Mouse (Mus musculus): ENCODE results near the gene Pgc.

DNA sequence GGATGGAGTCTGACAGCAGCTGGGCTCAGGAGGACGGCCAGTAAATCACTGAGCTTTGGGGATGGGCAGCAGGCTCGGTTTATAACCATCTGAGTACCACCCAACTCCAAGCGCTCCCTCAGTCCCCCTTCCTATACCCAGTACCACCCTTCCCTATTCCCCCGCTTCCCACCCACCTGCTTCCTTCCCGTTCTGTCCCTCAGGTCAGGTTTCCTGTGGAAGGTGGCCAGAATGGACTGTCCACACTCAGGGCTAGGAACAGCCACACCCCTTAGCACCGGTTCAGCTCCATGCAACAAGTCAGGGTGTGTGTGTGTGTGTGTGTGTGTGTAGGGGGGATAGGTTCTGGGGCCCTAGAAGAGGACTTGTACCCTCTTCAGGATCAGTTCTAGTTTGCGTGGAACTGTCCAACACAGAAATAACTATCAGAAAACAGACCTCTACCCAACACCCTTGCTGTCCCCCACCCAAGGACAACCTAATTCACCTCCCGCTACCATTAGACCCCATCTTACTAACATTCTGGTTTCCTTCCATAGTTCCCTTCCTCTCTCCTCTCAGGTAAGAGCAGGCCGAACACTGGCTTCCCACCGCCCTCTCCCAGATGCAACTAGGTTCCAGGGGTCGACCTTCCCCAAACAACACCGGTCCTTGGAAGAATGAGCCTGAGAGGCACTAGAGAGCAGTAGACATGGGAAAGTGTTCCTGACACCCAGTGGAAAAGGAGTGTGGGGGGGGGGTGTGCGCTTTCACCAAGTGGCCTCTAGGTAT is 32.8 kb upstream of the Pgc start:
- TF ChIP-seq CTCF (IDR thresholded peaks at IDR 0.05; ENCODE audit: low read depth) = no peak
- no peak for TF ChIP-seq EP300 (IDR thresholded peaks at IDR 0.05; ENCODE audit: low read depth)

Data from heart, postnatal 0 days (tissue).